Mouse (Mus musculus) forebrain, embryonic 10.5 days (tissue): ENCODE results near the gene C2cd4c. TPM values are rescaled to one million over a fixed set of nuclear protein-coding genes. Genes with fewer than 3 reads are reported as not detected.

Source experiments
- DNase-seq: peaks from one replicate; pipeline ENCODE4 v3.0.0-alpha.2; 2017; ENCODE audit warnings: low spot score; ENCODE audit errors: extremely low spot score
- H3K27ac ChIP-seq: fragments of 300-500 bp; sonication (generic); 2 replicates; pipeline ENCODE4 v1.5.1; 2016; ENCODE audit warnings: mild to moderate bottlenecking
- H3K27me3 ChIP-seq: fragments of 300-500 bp; sonication (generic); 2 replicates; pipeline ENCODE4 v1.6.1; 2016; ENCODE audit warnings: mild to moderate bottlenecking; ENCODE audit not compliant: poor library complexity, severe bottlenecking
- H3K36me3 ChIP-seq: fragments of 300-500 bp; sonication (generic); replicated peaks from 2 replicates; pipeline ENCODE4 v1.6.1; 2016; ENCODE audit warnings: mild to moderate bottlenecking, moderate library complexity
- H3K4me1 ChIP-seq: fragments of 300-500 bp; sonication (generic); 2 replicates; pipeline ENCODE4 v1.6.1; 2016
- H3K4me3 ChIP-seq: fragments of 300-500 bp; sonication (generic); 2 replicates; pipeline ENCODE4 v1.5.1; 2016; ENCODE audit warnings: mild to moderate bottlenecking, moderate library complexity
- H3K9me3 ChIP-seq: fragments of 300-500 bp; sonication (generic); 2 replicates; pipeline ENCODE4 v1.6.1; 2016; ENCODE audit warnings: mild to moderate bottlenecking, moderate library complexity
- WGBS: fragments of 180-500 bp; shearing (Covaris S2); methylation state at CpG from one replicate; pipeline ENCODE4 v1.1.7; 2016; 5-methylcytosine and 5-hydroxymethylcytosine counted together
- polyA plus RNA-seq: library from polyadenylated mRNA; unstranded; fragments of >200 nt; fragmentation: Nextera tagmentation; extraction: Ambion mirVana; gene quantifications from 2 replicates; pipeline ENCODE4 v1.2.1, GENCODE M21; 2016

C2cd4c gene
- not detected in 2 replicates for polyA plus RNA-seq

DNA sequence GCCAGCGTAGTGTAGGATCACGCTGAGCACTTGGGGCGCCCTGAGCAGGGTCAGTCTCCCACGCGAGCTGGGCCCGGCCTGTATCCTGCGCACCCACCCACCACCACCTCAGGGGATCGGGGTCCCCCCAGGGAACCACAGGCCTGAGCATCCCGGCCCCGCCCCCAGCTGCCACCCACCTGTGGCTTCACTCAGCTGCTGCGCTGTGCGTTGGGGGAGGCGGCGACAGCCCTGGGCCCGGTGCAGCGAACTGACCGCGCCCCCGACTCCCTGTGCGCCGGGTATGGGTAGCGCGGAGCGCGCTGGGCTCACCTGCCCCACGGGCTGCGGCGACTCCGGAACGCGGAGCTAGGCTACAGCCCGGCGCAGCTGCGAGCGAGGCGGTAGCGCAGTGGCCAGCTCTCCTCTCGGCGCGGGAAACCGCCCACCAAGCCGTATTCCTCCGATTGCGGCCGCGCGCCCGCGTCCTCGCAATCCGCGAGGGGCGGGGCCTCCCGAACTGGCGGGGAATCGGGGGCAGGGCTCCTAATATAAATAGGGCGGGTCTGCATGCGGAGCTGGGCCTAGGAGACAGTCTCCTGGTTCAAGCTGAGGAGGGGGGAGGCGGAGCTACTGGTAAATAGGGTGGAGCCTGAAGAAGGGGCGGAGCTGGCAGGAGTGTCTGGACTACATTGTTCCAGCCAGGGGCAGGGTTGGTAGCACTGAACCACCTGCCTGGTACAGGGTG lies at the start of gene C2cd4c:
Gene C2cd4c (minus strand): TSS at position 448 of the 727 bp plus-strand sequence.
- H3K4me1 ChIP-seq: peaks cover 40% of the 10 kb centered on the region

DNA sequence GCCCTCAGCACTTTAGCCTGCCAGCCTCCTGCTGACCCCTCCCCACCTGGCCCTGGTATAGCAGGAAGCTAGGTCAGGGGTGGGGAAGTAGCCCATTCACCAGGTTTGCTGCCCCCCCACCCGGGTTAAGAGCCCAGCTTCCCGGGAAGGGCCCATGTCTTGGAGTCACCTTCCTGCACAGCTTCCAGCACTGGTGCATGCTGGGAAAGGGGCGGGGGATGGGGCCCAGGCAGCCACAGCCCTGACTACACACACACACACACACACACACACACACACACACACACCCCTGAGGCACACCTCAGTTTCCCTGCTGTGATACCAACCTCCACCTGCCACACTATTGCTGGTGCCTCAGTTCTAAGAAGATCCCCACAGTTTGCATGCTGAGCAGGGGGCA lies 48.0 kb upstream of the C2cd4c start:
- no peak for DNase-seq
- H3K9me3 ChIP-seq: no peaks in the 10 kb centered on the region
- H3K27ac ChIP-seq: peak overlapping the region; percentile 58; the same call in 1 of the 2 replicates
- H3K36me3 ChIP-seq: no peaks in the 10 kb centered on the region
- no peaks in the 10 kb centered on the region for H3K27me3 ChIP-seq
- peaks cover 17% of the 10 kb centered on the region for H3K4me1 ChIP-seq
- WGBS: 52% methylated on average over 3 of the region's 3 CpGs
- H3K4me3 ChIP-seq: no peak overlapping the region

More for the DNA sequence above, at the start of gene C2cd4c:
- no peaks in the 10 kb centered on the region for H3K36me3 ChIP-seq
- under 1% methylated on average over 60 of the region's 60 CpGs for WGBS
- H3K9me3 ChIP-seq: no peaks in the 10 kb centered on the region
- peak within 1 kb of the TSS; percentile 62 for H3K4me3 ChIP-seq
- peak; percentile 74 for DNase-seq
- H3K27me3 ChIP-seq: peaks cover 58% of the 10 kb centered on the region
- H3K27ac ChIP-seq: peak within 1 kb of the TSS; percentile 76

DNA sequence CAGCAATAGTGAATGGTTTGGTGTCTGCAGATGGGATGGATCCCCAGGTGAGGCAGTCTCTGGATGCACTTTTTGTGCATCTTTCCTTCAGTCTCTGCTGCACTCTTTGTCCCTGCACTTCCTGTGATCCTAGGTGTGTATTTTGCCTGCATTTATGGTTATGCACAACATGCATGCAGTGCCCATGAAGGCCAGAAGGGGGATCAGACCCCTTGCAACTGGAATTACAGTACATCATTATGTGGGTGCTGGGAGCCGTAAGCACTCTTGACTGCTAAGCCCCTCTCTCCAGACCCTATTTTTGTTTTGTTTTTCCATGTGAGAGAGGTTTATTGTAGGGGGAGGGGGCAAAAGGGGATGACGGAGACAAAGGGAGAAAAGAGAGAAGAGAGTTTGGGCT lies 46.5 kb upstream of the C2cd4c start:
- no peak overlapping the region for H3K27ac ChIP-seq
- H3K4me3 ChIP-seq: no peak overlapping the region
- WGBS: 86% methylated on average over 2 of the region's 2 CpGs
- H3K9me3 ChIP-seq: no peaks in the 10 kb centered on the region
- peaks cover 19% of the 10 kb centered on the region for H3K4me1 ChIP-seq
- DNase-seq: no peak
- H3K27me3 ChIP-seq: no peaks in the 10 kb centered on the region
- no peaks in the 10 kb centered on the region for H3K36me3 ChIP-seq

DNA sequence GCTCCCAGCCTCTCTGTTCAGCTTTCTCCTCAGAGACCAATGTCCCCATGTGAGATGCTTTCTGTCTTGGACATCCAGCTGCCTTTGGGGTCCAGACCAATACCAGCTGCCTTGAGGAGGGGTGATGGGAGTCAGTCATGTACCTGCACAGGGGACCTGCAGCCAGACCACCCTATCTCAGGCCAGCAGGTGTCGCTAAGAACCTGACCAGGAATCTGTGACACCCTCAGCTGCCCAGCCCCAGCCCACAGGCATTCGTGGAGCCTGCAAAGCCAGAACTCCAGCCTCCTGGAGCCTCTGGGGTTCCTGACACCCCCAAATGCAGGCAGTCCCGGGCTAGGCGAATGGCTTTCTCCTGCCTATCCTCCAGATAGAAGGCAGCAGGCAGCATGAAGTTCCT lies 45.0 kb upstream of the C2cd4c start:
- Histone ChIP-seq H3K4me3 (no peak overlapping the region), H3K27ac (no peak overlapping the region), H3K9me3 (no peaks in the 10 kb centered on the region), H3K4me1 (peaks cover 18% of the 10 kb centered on the region), H3K27me3 (no peaks in the 10 kb centered on the region), H3K36me3 (no peaks in the 10 kb centered on the region)
- 14% methylated on average over 4 of the region's 4 CpGs for WGBS
- no peak for DNase-seq

DNA sequence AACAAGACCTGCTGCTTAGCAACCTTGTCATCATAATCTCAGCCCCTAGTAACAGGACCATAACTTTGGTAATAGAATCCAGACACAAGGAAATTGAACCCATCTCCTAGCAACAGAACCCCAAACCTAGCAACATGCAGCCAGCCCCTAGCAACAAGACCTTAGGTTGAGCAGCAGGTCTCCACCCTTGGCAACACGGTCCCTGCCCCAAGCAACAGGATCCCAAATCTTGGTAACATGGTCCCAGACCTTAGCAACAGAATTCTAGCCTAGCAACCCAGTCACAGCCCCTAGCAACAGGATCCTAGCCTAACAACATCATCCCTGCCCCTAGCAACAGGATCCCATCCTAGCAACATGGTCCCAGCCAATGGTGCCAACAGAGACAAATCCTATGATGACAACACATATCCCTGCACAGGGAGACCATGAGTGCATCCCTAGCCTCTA lies 41.1 kb upstream of the C2cd4c start:
- Histone ChIP-seq H3K4me3 (no peak overlapping the region), H3K27me3 (peaks cover 7% of the 10 kb centered on the region; the same call in 1 of the 2 replicates), H3K36me3 (no peaks in the 10 kb centered on the region), H3K9me3 (no peaks in the 10 kb centered on the region), H3K4me1 (peaks cover 11% of the 10 kb centered on the region), H3K27ac (no peak overlapping the region)
- DNase-seq: peak; percentile 61
- WGBS: 44% methylated on average over 1 of the region's 1 CpGs

DNA sequence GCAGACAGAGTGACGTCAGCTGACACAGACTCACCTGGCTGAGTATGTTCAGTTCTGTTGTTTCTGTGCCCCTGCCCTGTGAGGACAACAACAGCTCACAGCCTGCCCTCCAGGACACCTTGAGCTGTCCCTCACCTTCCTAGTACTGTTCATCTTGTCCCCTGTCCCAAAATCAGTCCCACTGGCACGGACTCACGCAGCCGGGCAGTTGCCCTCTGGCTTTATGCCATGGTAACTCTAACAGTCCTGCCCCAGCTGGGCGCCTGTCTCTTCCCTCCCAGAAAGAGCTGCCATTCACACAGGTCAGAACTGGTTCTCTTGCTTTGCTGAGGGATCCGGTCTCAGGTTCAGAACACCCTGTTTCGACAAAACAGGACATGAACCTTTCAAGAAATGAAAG lies 39.0 kb upstream of the C2cd4c start:
- no peak for DNase-seq

DNA sequence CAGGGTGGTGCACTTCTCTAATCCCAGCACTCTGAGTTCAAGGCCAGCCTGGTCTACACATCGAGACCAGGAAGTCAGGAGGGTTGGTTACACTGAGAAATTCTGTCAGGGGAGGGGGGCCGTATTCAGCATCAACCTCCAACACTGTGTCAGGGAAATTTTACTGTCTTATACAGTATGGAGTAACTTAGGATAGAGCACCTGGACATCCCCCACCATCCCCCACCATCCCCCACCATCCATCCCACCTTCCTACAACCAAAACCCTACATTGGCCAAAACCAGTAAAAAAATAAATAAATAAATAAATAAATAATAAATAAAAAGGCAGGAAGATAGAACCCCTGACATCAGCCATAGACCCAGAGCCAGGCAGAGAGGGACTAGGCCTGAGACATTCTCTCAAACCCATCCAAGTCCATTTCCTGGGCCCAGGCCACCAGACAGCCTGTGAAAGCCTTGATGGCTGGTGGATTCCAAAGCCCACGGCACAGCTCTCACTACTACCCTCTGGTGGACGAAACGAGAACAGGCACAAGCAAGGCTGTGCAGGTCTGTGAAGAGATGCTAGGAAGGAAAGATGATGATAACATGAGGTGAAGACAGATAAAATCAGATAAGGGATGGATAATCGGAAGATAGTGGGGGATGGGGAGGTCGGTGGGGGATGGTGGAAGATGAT lies 35.4 kb upstream of the C2cd4c start:
- WGBS: 31% methylated on average over 7 of the region's 7 CpGs
- peaks cover 7% of the 10 kb centered on the region; the same call in 1 of the 2 replicates for H3K27me3 ChIP-seq
- no peak overlapping the region for H3K4me3 ChIP-seq
- H3K27ac ChIP-seq: no peak overlapping the region
- H3K4me1 ChIP-seq: no peaks in the 10 kb centered on the region
- peak; percentile 76 for DNase-seq
- H3K9me3 ChIP-seq: no peaks in the 10 kb centered on the region
- no peaks in the 10 kb centered on the region for H3K36me3 ChIP-seq

More for the DNA sequence above, 39.0 kb upstream of the C2cd4c start:
- no peak overlapping the region for H3K4me3 ChIP-seq
- no peaks in the 10 kb centered on the region for H3K9me3 ChIP-seq
- WGBS: 91% methylated on average over 7 of the region's 7 CpGs
- H3K27me3 ChIP-seq: peaks cover 7% of the 10 kb centered on the region; the same call in 1 of the 2 replicates
- peaks cover 11% of the 10 kb centered on the region for H3K4me1 ChIP-seq
- no peak overlapping the region for H3K27ac ChIP-seq
- H3K36me3 ChIP-seq: no peaks in the 10 kb centered on the region

DNA sequence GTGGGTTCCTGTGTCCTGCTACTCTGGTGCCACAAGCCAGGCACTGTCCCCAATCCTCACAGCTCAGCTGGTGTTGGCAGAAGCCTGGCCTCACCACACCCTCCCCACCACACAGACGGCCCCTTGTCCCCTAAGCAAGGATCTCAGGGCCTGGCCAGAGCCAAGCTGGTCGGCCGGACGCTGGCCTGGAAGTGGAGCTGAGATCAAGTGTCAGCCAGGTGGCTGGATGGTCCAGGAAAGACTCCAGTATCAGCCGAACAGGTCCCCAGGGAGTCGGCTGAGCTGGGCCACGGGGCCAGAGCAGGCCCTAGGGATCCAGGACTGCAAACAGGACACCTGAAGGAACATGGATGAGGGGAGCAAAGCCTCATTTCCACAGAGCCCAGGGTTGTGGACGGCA lies 31.9 kb upstream of the C2cd4c start, which contains the start of gene Odf3l2:
Gene Odf3l2 (minus strand): TSS at position 28 of the 400 bp plus-strand sequence.
- no peaks in the 10 kb centered on the region for H3K9me3 ChIP-seq
- H3K36me3 ChIP-seq: no peaks in the 10 kb centered on the region
- H3K4me3 ChIP-seq: no peak within 1 kb of the TSS
- no peaks in the 10 kb centered on the region for H3K4me1 ChIP-seq
- WGBS: 76% methylated on average over 8 of the region's 8 CpGs
- no peak within 1 kb of the TSS for H3K27ac ChIP-seq
- 0 out of 2 replicates have a peak, but pooled peaks cover under 1% of the 10 kb centered on the region for H3K27me3 ChIP-seq
- DNase-seq: no peak

DNA sequence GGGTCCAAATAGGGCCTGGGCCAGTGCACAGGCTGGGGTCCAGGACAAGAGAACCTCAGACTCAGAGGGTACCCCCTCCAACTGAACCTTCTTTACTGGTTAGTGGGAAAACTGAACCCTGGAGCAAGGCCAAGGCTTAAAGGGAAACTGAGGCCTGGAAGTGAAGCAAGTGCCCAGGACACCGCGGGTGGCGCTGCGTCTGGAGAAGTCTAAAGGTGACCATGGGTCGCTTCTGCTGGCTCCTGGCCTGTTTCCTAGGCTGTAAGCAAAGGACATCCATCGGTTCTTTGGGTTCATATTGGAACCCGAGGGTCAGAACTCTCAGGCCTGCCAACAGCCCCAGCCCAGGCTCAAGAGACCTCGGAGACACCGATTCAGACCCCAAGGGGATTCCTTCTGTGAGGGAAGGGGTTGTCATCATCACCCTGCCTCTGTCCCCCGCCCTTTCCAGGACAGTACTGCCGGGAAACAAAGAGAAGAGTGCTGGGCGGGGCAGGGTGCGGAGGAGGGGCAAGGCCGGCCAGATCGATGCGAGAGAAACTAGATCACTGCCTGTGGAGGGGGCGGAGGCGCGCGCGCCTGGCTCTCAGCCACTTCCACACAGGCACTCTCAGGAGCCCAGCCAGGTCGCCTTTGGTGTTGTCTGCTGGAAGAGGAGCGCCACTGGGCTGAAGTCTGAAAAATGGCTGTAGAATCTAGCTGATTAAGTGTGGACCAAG lies 24.8 kb upstream of the C2cd4c start:
- Histone ChIP-seq H3K27me3 (peaks cover 47% of the 10 kb centered on the region), H3K9me3 (no peaks in the 10 kb centered on the region), H3K4me1 (peaks cover 41% of the 10 kb centered on the region), H3K36me3 (no peaks in the 10 kb centered on the region), H3K27ac (peak overlapping the region; percentile 71), H3K4me3 (peak overlapping the region; percentile 89)
- DNase-seq: peak; percentile 47
- 3% methylated on average over 23 of the region's 23 CpGs for WGBS

DNA sequence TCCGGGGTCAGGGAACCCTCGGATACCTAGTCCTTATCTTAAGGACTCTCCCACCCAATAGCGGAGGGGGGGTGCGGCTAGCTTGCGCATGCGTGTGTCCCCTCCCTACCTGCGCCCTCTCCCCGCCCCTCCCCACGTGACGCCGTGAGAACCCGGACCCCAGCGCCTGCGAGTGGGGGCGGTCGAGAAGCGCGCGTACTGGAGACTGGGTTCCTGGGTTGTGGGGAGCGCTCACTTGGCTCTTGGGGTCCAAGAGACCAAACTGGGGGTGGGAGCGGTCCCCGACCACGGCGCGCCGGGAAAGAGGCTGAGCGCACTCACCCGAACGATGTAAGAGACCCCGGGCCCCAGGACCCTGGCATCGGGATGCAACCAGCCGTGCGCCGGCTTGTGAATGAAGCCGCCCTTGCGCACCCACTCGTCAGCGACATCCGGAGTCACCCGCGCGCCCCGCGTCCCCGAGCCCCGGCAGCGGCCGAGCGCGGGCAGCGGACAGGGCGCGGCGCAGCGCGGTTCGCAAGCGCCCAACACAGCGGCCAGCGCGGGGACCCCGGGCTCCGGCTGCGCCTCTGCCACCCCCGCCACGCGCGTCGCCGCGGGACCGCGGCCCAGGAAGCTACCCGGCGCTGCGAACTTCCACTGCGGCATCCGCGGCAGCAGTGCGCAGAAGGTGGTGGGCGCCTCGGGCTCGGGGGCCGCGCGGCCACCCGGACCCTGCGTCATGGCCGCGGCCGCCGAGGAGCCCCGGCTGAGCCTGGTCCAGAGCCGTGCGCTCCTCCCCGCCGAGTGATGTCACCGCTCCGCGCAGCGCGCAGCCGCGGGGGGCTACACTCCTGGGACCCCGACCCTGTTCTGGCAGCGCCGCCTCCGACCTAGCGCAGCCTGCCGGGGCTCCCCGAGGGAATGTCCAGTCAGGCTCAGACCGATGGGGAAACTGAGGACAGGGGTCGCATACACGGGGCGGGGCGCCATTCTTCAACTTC lies 23.6 kb upstream of the C2cd4c start, which contains the start of gene Shc2:
Gene Shc2 (minus strand): TSS at position 791 of the 983 bp plus-strand sequence.
- Histone ChIP-seq H3K4me1 (peaks cover 42% of the 10 kb centered on the region), H3K4me3 (peak within 1 kb of the TSS; percentile 89), H3K27me3 (peaks cover 47% of the 10 kb centered on the region), H3K36me3 (no peaks in the 10 kb centered on the region), H3K9me3 (no peaks in the 10 kb centered on the region), H3K27ac (peak within 1 kb of the TSS; percentile 90)
- WGBS: under 1% methylated on average over 116 of the region's 116 CpGs
- peak; percentile 70 for DNase-seq

DNA sequence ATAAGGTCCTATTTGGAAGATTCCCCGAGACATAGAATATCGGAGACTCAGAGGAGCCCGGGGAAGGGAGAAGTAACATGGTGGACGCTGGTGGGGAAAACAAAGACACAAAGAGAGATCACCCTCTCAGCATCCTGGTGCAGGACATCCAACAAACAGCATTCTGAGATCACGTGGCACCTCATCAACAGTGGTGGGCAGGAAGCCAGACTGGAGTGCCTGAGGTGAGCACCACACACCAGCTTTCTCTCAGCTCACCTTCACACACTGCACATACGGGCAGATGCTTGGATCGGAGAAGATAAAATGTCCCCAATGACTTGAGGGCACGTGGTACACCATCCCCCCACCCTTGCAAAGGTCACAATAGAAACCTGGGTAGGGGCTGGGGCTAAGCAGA lies 22.5 kb upstream of the C2cd4c start:
- no peaks in the 10 kb centered on the region for H3K36me3 ChIP-seq
- H3K9me3 ChIP-seq: no peaks in the 10 kb centered on the region
- peaks cover 47% of the 10 kb centered on the region for H3K27me3 ChIP-seq
- H3K4me1 ChIP-seq: peaks cover 42% of the 10 kb centered on the region
- DNase-seq: no peak
- 0 out of 2 replicates have a peak overlapping the region, but pooled peaks have one; percentile 90 for H3K27ac ChIP-seq
- WGBS: 86% methylated on average over 8 of the region's 8 CpGs
- H3K4me3 ChIP-seq: peak overlapping the region; percentile 89
